Comparison of ENCODE assay signal across 8 mouse cellular contexts in genomic region chr2:68873653-68874441, GRCm38 (mm10). TPM values are rescaled to one million over a fixed set of nuclear protein-coding genes. Genes with fewer than 3 reads are reported as not detected.
DNase-seq lines count a peak whose midpoint lies in the region; ATAC-seq lines count a peak whose summit lies in the region.

No protein-coding gene starts in this region.

- ATAC-seq in frontal cortex, adult (ENCODE audit: low TSS enrichment) = peak; percentile 21; the same call in 1 of the 2 replicates

- no peak for DNase-seq in frontal cortex, postnatal 10 days (ENCODE audit: low spot score in 2 of 2)
- DNase-seq in ovary, adult 18-20 months (ENCODE audit: low spot score) = peak; percentile 58
- no peak for DNase-seq in ovary, postnatal 14 days (ENCODE audit: low spot score)
- peak; percentile 32 to 42 for DNase-seq in heart, postnatal 10 days
- DNase-seq in right cerebral cortex, postnatal 25 days = peak; percentile 40
- no peak for DNase-seq in layer of hippocampus, adult 9-10 months (ENCODE audit: low spot score)
- no peak for DNase-seq in cerebellum, adult 9-11 months

- intact Hi-C loops in heart, postnatal 10 days (cut with DNase I) = no loop called here

RNA-seq across cellular contexts. Expression of gene Cers6, which starts 12.6 kb away (rescaled TPM):
- 10 to 100 TPM; 15.7 to 20.2 TPM for total RNA-seq in heart, postnatal 10 days (2021)

Comparison
In these comparisons a context has a peak if more than half of its experiments do, and no peak if none do; other contexts are left out.
1. DNase-seq: peak in ovary, adult 18-20 months (single experiment), heart, postnatal 10 days (2 of 2) and right cerebral cortex, postnatal 25 days (single experiment); none in frontal cortex, postnatal 10 days (0 of 2), ovary, postnatal 14 days (single experiment), layer of hippocampus, adult 9-10 months (single experiment) and cerebellum, adult 9-11 months (single experiment).